Mouse (Mus musculus) midbrain, embryonic 14.5 days (tissue): ENCODE measurements around the gene Pon1. TPM values are rescaled to one million over a fixed set of nuclear protein-coding genes. Genes with fewer than 3 reads are reported as not detected.

Experiments used
- ATAC-seq: fragments of 200-750 bp; cut with Nextera tagmentation; 2 replicates; pipeline ENCODE4 v1.8.0; 2017; ENCODE audit warnings: moderate number of reproducible peaks, moderate library complexity; ENCODE audit not compliant: low FRiP score, low TSS enrichment
- DNase-seq: peaks from one replicate; pipeline ENCODE4 v3.0.0-alpha.2; 2015
- H3K27ac ChIP-seq: fragments of 300-500 bp; sonication (generic); replicated peaks from 2 replicates; pipeline ENCODE4 v1.5.1; 2014; ENCODE audit warnings: mild to moderate bottlenecking, low read depth, low read length, moderate library complexity
- H3K27me3 ChIP-seq: fragments of 300-500 bp; sonication (generic); 2 replicates; pipeline ENCODE4 v1.6.1; 2014; ENCODE audit warnings: low read length, control low read depth, mixed read lengths; ENCODE audit not compliant: control insufficient read depth, insufficient read depth
- H3K36me3 ChIP-seq: fragments of 300-500 bp; sonication (generic); 2 replicates; pipeline ENCODE4 v1.6.1; 2014; ENCODE audit warnings: low read length, control low read depth; ENCODE audit not compliant: control insufficient read depth, insufficient read depth
- H3K4me1 ChIP-seq: fragments of 300-500 bp; sonication (generic); 2 replicates; pipeline ENCODE4 v1.6.1; 2014; ENCODE audit warnings: mild to moderate bottlenecking, antibody characterized with exemption, low read length, control low read depth; ENCODE audit not compliant: control insufficient read depth, insufficient read depth
- H3K4me2 ChIP-seq: fragments of 300-500 bp; sonication (generic); 2 replicates; pipeline ENCODE4 v1.6.1; 2014; ENCODE audit warnings: mild to moderate bottlenecking, low read length, moderate library complexity
- H3K4me3 ChIP-seq: fragments of 300-500 bp; sonication (generic); replicated peaks from 2 replicates; pipeline ENCODE4 v1.5.1; 2014; ENCODE audit warnings: low read depth, low read length
- H3K9ac ChIP-seq: fragments of 300-500 bp; sonication (generic); replicated peaks from 2 replicates; pipeline ENCODE4 v1.6.1; 2014; ENCODE audit warnings: mild to moderate bottlenecking, low read length, moderate library complexity
- H3K9me3 ChIP-seq: fragments of 300-500 bp; sonication (generic); 2 replicates; pipeline ENCODE4 v1.6.1; 2016; ENCODE audit warnings: low read length, control low read depth, mixed read lengths; ENCODE audit not compliant: control insufficient read depth
- WGBS: fragments of 180-500 bp; shearing (Covaris S2); extraction: QIAGEN DNeasy Blood & Tissue Kit; methylation state at CpG from one replicate; pipeline ENCODE4 v1.1.7; 2014; 5-methylcytosine and 5-hydroxymethylcytosine counted together
- polyA plus RNA-seq: library from polyadenylated mRNA; unstranded; fragments of >200 nt; fragmentation: Nextera tagmentation; extraction: Ambion mirVana; gene quantifications from 2 replicates; pipeline ENCODE4 v1.2.1, GENCODE M21; 2014

The Pon1 gene
- polyA plus RNA-seq, 1 experiment from 2014 or later, result not detected

- WGBS, result 84% methylated on average over 4 of the region's 4 CpGs
- peaks cover 8% of the 10 kb centered on the region; the same call in 1 of the 2 replicates for H3K4me1 ChIP-seq
- H3K9me3 ChIP-seq, result no peaks in the 10 kb centered on the region
These were observed 22.3 kb downstream of the Pon1 start for GRCm38 (mm10) chr6:5171418-5171817.

GRCm38 (mm10) chr6:5168158-5168557 lies 25.6 kb downstream of the Pon1 start:
- DNase-seq (no peak), ATAC-seq (no peak)
- H3K36me3 ChIP-seq, result no peaks in the 10 kb centered on the region
- H3K4me2 ChIP-seq, result no peak overlapping the region
- H3K27ac ChIP-seq, result no peak overlapping the region
- peaks cover 8% of the 10 kb centered on the region; the same call in 1 of the 2 replicates for H3K4me1 ChIP-seq
- 67% methylated on average over 9 of the region's 9 CpGs for WGBS
- H3K9me3 ChIP-seq, result no peaks in the 10 kb centered on the region
- H3K9ac ChIP-seq, result no peak overlapping the region
- H3K27me3 ChIP-seq, result no peaks in the 10 kb centered on the region
- H3K4me3 ChIP-seq, result no peak overlapping the region

More at GRCm38 (mm10) chr6:5171418-5171817, 22.3 kb downstream of the Pon1 start:
- ATAC-seq (no peak), DNase-seq (no peak)
- Histone ChIP-seq H3K27me3 (no peaks in the 10 kb centered on the region), H3K27ac (no peak overlapping the region), H3K4me3 (no peak overlapping the region), H3K9ac (no peak overlapping the region), H3K4me2 (no peak overlapping the region), H3K36me3 (no peaks in the 10 kb centered on the region)

- Histone ChIP-seq H3K36me3 (no peaks in the 10 kb centered on the region), H3K27ac (no peak overlapping the region), H3K4me3 (peak overlapping the region; percentile 9; the same call in 1 of the 2 replicates), H3K4me1 (peaks cover 8% of the 10 kb centered on the region; the same call in 1 of the 2 replicates), H3K9me3 (no peaks in the 10 kb centered on the region), H3K9ac (no peak overlapping the region; the same call in 1 of the 2 replicates), H3K4me2 (peak overlapping the region; percentile 47), H3K27me3 (no peaks in the 10 kb centered on the region)
- WGBS, result 22% methylated on average over 14 of the region's 14 CpGs
- peak; percentile 50; the same call in 1 of the 2 replicates for ATAC-seq
- peak; percentile 50 for DNase-seq
These were observed 26.6 kb downstream of the Pon1 start for GRCm38 (mm10) chr6:5167051-5167677.

- Histone ChIP-seq H3K36me3 (peaks cover 6% of the 10 kb centered on the region; the same call in 1 of the 2 replicates), H3K4me3 (no peak overlapping the region), H3K9me3 (no peaks in the 10 kb centered on the region), H3K9ac (no peak overlapping the region), H3K27ac (no peak overlapping the region), H3K27me3 (no peaks in the 10 kb centered on the region), H3K4me2 (no peak overlapping the region), H3K4me1 (peaks cover 8% of the 10 kb centered on the region; the same call in 1 of the 2 replicates)
- 82% methylated on average over 9 of the region's 9 CpGs for WGBS
- DNase-seq (no peak), ATAC-seq (no peak)
These were observed 28.9 kb downstream of the Pon1 start for GRCm38 (mm10) chr6:5164855-5165254.

- Histone ChIP-seq H3K36me3 (peaks cover 16% of the 10 kb centered on the region), H3K9me3 (no peaks in the 10 kb centered on the region), H3K4me3 (no peak overlapping the region), H3K4me2 (no peak overlapping the region), H3K4me1 (peaks cover 8% of the 10 kb centered on the region; the same call in 1 of the 2 replicates), H3K27me3 (no peaks in the 10 kb centered on the region), H3K9ac (no peak overlapping the region), H3K27ac (no peak overlapping the region)
- 96% methylated on average over 11 of the region's 14 CpGs for WGBS
- ATAC-seq (no peak), DNase-seq (no peak)
These were observed 30.1 kb downstream of the Pon1 start for GRCm38 (mm10) chr6:5163507-5164144.

DNA sequence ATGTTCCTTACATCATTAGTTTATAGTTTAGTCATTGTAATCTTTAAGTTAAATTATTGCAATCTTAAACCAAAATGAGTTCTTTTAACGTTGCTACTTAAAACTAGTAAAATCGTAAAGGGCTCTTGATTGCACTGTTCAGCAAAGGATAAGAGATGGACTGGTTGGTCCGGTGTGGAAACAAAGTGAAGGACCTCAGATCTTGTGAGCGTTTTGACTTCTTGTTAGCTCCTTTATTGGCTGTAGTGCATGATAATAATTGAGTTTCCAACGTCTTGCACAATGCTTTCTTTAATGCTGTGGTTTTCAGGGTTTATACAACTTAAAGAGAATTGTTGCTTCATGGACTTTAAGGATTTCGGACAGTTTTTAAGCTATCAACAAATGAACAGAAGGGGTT lies 31.7 kb downstream of the Pon1 start:
- H3K27me3 ChIP-seq, result no peaks in the 10 kb centered on the region
- DNase-seq (no peak), ATAC-seq (no peak)
- 0 out of 2 replicates have a peak, but pooled peaks cover under 1% of the 10 kb centered on the region for H3K4me1 ChIP-seq
- no peak overlapping the region for H3K27ac ChIP-seq
- H3K9me3 ChIP-seq, result no peaks in the 10 kb centered on the region
- no peak overlapping the region for H3K4me2 ChIP-seq
- no peak overlapping the region for H3K9ac ChIP-seq
- H3K4me3 ChIP-seq, result no peak overlapping the region
- WGBS, result 94% methylated on average over 6 of the region's 6 CpGs
- peaks cover 19% of the 10 kb centered on the region for H3K36me3 ChIP-seq

DNA sequence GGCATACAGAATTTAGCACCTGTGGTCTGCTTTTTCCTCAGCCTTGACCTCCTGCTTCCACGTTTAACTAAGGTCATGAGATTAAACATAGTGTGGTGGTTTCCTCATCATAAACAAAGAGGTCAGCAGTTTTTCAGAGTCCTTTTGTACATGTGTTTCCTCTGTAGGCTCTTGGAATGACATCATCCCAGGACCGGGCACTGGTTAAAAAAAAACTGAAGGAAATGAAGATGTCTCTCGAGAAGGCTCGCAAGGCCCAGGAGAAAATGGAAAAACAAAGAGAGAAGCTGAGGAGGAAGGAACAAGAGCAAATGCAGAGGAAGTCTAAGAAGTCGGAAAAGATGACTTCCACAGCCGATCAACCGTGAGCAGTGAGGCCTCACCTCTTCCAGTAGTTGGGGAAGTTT lies 34.4 kb downstream of the Pon1 start:
- DNase-seq (no peak), ATAC-seq (no peak)
- no peak overlapping the region for H3K27ac ChIP-seq
- H3K9me3 ChIP-seq, result no peaks in the 10 kb centered on the region
- H3K4me3 ChIP-seq, result no peak overlapping the region
- 87% methylated on average over 7 of the region's 7 CpGs for WGBS
- H3K4me2 ChIP-seq, result no peak overlapping the region
- H3K27me3 ChIP-seq, result no peaks in the 10 kb centered on the region
- H3K36me3 ChIP-seq, result peaks cover 24% of the 10 kb centered on the region
- no peak overlapping the region for H3K9ac ChIP-seq
- H3K4me1 ChIP-seq, result no peaks in the 10 kb centered on the region

DNA sequence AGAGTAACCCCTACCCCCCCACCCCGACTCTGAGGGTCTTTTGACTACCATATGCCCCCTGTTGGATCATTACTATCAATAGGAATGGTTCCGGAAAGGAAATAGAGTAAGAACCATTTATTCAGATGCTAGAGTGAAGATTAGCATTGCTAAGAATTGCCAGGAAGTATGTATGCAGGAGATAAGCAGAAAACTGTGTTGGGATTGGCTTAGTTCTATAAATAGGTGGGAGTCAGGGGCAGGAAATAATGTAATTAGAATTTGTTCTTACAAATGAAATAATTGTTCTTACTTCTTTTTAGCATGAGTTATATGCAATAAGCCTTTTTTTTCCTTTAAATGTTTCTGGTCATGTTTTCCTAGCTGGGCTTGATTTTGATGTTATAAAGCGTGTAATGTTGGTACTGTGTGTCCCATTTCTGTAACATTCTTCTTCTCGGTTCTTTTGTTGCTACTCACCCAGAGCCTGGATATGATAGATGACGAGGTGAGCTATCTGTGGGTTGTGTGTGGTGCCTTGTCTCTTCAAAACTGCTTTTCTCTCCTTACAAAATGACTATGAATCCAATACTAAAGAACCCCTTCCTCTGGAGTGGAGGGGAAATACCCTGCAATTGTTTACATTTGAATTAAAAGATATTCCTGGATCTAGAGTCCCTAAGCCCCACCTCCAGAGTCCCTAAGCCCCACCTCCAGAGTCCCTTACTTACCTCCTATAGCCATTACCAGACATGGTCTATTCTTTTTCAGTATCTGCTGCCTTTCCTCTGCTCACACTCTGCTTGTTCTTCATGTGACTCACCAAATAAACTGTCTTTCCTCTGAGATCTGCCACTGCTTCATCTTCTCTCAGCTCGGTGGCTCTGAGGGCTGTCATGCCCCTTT lies 37.0 kb downstream of the Pon1 start:
- Histone ChIP-seq H3K27ac (no peak overlapping the region), H3K4me1 (no peaks in the 10 kb centered on the region), H3K4me3 (no peak overlapping the region), H3K9ac (no peak overlapping the region), H3K27me3 (no peaks in the 10 kb centered on the region), H3K9me3 (no peaks in the 10 kb centered on the region), H3K4me2 (no peak overlapping the region), H3K36me3 (peaks cover 28% of the 10 kb centered on the region)
- no peak for ATAC-seq
- DNase-seq, result no peak
- WGBS, result 87% methylated on average over 6 of the region's 6 CpGs
